Mouse (Mus musculus) neural tube, embryonic 10.5 days (tissue): ENCODE measurements around the gene Elmo2.

Experiments used
- DNase-seq: peaks from one replicate; pipeline ENCODE4 v3.0.0-alpha.2; 2017; ENCODE audit warnings: low spot score; ENCODE audit errors: extremely low spot score

The Elmo2 gene

GRCm38 (mm10) chr2:165259859-165260258, 66.4 kb downstream of the Elmo2 start:
- no peak for DNase-seq

GRCm38 (mm10) chr2:165258321-165258720, 68.0 kb downstream of the Elmo2 start:
- DNase-seq, result no peak

GRCm38 (mm10) chr2:165257151-165257834, 69.0 kb downstream of the Elmo2 start:
- DNase-seq, result no peak

- no peak for DNase-seq
These were observed 70.1 kb downstream of the Elmo2 start for GRCm38 (mm10) chr2:165256213-165256612.

- DNase-seq, result no peak
These were observed 72.4 kb downstream of the Elmo2 start for GRCm38 (mm10) chr2:165253867-165254266.

GRCm38 (mm10) chr2:165253269-165253668, 73.0 kb downstream of the Elmo2 start:
- DNase-seq, result no peak

GRCm38 (mm10) chr2:165252801-165253200, 73.5 kb downstream of the Elmo2 start:
- no peak for DNase-seq

GRCm38 (mm10) chr2:165252381-165252780, 73.9 kb downstream of the Elmo2 start:
- DNase-seq, result no peak

GRCm38 (mm10) chr2:165250903-165251302, 75.4 kb downstream of the Elmo2 start:
- no peak for DNase-seq

GRCm38 (mm10) chr2:165248967-165249366, 77.3 kb downstream of the Elmo2 start:
- DNase-seq, result no peak

GRCm38 (mm10) chr2:165246349-165246748, 79.9 kb downstream of the Elmo2 start:
- no peak for DNase-seq

GRCm38 (mm10) chr2:165243122-165243720, 83.1 kb downstream of the Elmo2 start:
- no peak for DNase-seq

GRCm38 (mm10) chr2:165242575-165242974, 83.7 kb downstream of the Elmo2 start:
- DNase-seq, result no peak

GRCm38 (mm10) chr2:165241786-165242185, 84.5 kb downstream of the Elmo2 start:
- DNase-seq, result no peak

- no peak for DNase-seq
These were observed 85.9 kb downstream of the Elmo2 start for GRCm38 (mm10) chr2:165240371-165240770.

GRCm38 (mm10) chr2:165239533-165240144, 86.6 kb downstream of the Elmo2 start:
- no peak for DNase-seq

- DNase-seq, result no peak
These were observed 87.7 kb downstream of the Elmo2 start for GRCm38 (mm10) chr2:165238416-165239145.
